Mouse (Mus musculus): Measurements from ENCODE around the gene Uggt2.
"Not testable (repeated sequence)": the region's sequence is repeated elsewhere in the genome, so short reads cannot be mapped to it uniquely, and the experiment has no call there.

The Uggt2 gene

DNA sequence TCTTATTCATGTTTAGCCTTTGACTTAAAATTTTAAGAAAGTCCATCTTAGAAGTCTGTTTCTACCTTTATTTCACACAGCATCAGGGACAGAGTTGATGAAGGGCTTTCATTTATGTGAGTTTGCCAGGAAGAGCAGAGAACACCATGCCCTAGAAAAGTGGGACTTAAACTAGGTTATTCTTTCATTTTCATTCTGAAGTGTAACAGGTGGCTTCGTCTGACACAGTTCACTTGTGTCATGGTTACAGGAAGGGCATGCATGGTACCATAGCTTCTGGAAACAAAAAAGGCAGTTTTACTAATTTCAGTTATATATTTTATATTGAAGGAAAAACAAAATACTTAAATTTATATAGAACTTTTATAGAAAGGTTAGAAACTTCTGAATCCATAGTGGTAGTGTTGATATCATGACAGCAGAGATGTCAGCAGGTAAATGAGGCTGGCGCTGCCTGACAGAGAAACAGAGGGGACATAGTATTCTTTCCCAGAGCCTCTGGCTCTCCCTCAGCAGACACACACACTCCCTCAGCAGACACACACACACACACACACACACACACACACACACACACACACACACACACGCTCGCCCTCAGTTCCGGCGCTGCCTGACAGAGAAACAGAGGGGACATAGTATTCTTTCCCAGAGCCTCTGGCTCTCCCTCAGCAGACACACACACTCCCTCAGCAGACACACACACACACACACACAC lies 117.4 kb downstream of the Uggt2 start:
- not testable (repeated sequence) for DNase-seq (ENCODE audit: low spot score in 2 of 2)

DNA sequence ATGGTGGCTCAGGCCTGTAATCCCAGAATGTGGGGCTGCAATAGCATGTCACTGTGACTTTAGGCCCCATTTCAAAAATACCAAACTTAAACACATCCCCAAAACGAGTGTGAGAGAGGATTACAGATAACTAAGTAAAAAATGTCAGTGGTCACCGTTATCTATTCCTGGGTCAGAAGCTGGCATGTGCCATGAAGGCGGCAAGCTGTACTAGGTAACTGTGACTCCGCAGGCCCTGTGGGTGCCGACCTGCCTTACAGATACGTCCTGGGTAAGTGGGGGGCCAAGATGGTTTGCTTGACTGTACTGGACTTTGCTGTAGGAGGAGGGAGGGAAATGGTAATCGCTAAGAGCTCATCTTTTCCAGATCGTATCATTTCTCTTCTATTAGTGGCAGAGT lies 118.3 kb downstream of the Uggt2 start:
- DNase-seq (ENCODE audit: low spot score in 2 of 2) = no peak

DNA sequence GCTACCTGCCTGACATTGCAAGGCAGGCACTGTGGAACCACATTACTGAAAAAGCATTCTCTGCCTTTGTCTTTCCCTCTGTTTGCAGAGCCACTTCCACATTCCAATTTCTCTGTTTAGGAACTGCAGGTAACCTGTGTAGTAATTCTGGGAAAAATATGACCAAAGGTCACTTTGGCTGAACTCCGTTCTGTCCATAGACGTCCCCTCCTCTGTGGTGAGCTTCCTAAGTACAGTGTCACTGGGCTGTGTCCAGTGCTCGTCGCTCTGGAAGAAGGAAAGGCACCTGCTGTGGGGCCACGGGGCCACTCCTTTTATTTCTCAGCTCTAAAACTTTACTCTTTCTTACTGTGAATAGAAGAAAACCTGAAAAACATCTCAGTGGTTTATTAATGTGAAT lies 118.9 kb downstream of the Uggt2 start:
- no peak for DNase-seq (ENCODE audit: low spot score in 2 of 2)

DNA sequence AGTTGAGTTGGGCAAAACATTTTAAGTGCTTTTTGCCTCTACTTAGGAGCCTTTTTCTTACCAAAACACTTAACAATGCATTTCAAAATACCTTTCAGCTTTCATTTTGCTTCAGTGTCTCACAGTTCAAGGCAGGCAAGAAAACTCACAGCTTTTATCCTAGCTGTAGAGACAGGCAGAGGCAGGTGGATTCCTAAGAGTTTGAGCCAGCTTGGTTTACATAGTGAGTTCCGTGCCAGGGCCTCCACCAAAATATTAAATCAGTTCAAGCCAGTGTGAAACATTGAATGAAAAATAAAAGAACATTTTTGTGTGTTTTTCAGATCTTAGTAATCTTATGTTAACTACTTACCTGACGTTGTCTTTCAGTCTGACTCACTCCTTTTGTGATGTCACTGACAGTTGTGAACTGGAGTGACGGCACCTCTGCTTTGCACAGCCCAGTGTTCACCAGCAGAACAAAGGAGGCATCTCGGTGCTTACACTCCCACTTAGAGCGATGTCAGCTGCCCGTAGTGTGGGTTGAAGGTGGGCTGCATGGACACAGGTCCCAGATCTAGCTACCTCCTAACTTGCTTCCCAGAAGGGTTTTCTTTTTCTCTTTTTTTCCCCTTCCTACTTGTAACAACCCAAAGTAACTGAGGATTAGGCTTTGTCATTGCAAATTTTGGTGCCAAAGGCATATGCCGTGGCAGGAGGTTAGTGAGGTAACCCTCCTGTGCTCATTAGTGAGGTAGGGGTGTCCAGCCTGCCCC lies 119.5 kb downstream of the Uggt2 start:
- no peak for DNase-seq (ENCODE audit: low spot score in 2 of 2)

DNA sequence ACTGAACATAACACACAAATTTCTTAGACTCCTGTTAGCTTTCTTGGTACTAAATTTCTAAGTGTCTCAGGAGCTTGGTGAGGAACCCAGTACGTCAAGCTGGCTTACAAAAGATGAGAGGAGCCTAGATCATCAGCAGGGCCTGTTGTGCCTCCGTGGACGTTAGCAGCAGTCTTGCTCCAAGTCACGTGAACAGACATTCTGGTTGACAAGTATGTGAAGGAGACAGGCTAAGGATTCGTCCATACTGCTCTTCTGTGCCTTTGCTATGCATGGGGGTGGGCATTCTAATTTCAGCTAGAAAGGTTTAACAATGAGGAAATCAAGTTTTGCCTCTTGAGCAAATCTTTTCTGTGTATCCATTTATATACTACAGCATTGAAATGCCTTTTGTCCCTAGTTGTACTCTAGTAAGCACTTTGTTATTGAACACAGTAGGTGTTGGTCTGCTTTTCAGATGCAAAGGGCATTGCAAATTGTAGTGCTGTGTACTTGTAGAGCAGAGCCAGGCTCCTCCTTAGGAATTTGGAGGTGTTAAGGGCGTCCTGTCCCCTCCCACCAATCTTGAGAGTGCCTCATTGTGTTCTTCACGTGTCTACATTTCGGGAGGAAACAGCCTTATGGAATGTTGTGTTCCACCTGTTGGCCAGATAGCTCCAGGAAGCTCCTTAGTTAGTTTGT lies 122.0 kb downstream of the Uggt2 start:
- no peak for DNase-seq (ENCODE audit: low spot score in 2 of 2)

DNA sequence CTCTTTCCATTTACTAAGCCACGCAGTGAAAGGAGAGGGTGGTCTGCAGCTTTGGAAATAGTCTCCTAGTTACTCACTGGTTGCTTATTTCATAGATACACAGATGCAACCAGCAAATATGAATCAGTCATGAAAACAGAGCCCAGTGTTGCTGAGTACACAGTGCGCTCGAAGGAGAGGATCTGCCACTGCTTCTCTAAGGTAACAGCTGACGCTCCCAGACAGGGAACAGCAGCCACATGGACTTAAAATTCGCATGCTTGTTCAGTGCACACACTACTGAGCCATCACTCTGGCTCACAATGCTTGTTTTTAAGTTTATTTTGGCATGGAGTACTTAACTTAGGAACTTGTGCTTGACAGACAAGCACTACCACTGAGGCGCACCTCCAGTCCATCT lies 127.0 kb downstream of the Uggt2 start:
- no peak for DNase-seq (ENCODE audit: low spot score in 2 of 2)

DNA sequence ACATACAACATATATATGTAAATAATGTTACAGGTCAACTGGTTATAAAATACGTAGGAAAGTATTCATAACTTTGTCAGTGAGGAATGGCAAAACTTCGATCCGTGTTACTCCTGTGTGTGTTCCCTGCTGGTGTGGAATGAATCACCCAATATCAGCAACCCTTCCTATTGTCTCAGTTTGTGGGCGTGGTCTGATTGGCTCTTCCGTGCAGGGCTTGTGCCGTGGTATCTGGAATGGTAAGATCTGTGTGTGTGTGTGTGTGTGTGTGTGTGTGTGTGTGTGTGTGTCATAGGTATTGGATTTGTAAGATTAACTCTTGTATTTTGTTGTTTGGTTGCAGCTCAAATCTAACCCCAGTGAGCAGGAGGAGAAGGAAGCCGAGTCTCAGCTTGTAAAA lies 131.6 kb downstream of the Uggt2 start:
- DNase-seq (ENCODE audit: low spot score in 2 of 2) = no peak

DNA sequence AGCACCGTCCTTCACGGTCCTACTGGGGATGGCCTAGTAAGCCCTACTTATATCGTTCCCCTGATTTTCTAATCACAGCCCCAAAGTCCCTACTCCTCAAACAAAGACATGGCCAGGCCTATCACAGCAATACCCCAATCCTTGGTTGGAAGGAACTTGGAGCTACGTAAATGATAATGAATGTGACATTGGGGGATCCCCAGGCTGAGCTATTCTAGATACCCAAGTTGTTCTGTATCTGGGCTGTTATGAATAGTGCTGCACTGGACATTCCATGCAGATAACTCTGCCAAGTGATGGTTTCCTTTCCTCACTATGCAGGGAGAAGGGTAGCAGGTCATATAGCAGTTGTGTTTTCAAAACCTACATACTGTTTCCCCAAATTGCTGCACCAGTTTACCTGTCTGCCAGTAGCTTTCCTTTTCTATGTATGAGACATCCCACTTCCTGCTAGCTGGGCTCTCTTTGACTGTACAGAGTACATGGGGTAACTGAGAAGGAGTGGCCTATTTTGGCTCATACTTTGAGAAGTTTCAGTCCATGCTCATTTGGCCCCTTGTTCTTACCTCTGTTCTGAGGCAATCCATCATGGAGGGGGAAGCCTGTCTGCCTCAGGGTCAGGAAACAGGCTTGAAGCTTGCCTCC lies 133.8 kb downstream of the Uggt2 start:
- DNase-seq (ENCODE audit: low spot score in 2 of 2) = no peak

DNA sequence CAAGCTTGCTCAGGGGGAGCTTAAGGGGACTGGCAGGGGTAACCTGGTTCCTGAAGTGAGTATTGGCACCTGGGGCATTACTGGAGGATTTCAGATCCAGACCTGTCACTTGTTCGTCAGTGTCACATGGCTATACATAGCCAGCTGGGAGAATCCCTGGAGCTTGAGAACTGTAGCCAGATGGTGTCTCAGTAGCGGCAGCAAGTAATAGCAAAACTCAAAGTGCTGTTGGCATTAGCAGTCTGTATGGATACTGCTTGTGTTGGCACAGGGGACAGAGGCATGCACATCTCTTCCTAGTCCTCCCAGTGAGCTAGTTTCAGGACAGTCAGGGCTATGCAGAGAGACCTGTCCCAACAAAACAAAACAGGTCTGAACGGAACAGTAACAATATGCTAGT lies 141.2 kb downstream of the Uggt2 start:
- DNase-seq (ENCODE audit: low spot score in 2 of 2) = no peak

DNA sequence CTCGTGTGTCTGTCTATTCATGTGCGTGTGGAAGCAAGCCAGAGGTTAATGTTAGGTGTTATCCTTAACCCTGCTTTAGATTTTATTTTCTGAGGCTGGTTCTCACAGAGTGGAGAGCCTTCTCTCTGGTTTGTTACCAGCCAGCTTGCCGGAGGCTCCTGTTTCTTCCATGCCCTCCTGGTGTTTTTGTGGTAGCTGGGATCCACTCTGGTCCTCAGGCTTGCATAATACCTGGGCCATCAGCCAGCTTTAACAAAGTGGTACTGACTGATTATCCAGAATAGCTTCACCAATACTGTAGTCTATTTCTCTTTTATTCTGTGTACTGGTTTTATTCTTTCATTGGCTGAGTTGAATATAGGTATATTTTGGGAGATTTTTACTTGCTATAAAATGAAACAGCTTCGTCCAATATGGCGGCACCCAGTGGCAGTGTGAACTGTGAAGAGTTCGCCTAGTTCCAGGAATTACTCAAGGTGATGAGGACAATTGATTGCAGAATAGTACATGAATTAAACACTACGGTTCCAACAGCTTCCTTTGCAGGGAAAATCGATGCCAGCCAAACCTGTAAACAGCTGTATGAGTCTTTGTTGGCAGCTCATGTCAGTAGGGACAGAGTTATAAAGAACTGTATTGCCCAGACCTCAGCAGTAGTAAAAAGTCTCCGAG lies 147.2 kb downstream of the Uggt2 start:
- DNase-seq (ENCODE audit: low spot score in 2 of 2) = peak in 1 of 2 experiments; percentile 29

DNA sequence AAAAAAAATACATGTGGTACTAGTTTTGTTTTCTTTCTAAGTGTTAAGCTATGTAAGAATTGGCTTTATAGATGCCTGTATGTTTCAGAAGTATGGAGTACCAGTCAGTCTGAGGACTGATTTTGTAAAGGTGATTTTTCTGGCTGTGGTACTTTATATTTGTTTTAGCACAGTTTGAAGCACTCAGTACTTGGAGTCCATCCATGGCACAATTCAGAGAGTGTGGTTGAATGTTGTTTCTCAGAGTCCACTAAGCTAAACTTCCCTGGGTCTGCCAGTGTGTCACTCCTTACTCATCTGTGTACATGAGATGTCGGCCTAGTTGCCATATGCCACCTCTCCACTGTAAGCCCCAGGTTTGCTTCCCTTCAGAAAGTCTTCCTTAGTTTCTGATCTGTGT lies 150.4 kb downstream of the Uggt2 start:
- DNase-seq (ENCODE audit: low spot score in 2 of 2) = no peak

DNA sequence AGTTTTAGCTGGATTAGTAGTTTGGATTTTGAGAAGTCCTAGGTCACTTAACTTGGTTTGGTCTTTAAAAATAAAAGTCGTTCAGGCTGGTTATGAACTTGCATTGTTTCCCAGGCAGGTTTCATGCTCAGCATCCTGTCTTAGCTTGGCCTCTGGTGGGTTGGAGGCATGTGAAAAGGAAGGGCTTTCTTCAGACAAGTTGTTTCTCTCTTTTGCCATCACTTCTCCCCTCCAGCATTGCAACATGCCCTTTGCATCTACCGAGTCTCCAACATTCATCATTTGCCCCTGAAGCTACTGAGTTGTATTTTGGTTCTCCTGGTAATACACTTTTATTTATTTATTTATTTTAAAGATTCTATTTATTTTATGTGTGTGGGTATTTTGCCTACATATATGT lies 154.5 kb downstream of the Uggt2 start:
- DNase-seq (ENCODE audit: low spot score in 2 of 2) = no peak

DNA sequence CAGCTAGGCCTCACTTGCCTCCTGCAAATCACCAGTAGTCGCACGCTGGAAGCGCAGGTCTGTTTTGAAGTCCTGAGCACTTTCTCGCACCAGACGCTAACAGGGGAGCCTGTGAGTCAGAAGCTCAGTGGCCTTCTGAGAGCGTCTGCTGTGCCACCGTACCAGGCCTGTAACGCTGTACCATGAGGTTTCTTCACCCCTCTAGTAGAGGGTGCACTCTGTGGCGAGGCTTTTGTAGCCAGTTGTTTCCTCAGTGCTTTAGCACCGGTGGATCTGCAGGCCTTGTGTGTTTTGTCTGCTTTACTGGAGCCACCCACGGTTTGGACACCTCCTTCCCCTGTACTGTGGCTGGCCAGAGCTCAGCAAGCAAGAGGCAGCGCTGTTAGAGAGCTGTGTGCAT lies 157.2 kb downstream of the Uggt2 start:
- DNase-seq (ENCODE audit: low spot score in 2 of 2) = no peak

DNA sequence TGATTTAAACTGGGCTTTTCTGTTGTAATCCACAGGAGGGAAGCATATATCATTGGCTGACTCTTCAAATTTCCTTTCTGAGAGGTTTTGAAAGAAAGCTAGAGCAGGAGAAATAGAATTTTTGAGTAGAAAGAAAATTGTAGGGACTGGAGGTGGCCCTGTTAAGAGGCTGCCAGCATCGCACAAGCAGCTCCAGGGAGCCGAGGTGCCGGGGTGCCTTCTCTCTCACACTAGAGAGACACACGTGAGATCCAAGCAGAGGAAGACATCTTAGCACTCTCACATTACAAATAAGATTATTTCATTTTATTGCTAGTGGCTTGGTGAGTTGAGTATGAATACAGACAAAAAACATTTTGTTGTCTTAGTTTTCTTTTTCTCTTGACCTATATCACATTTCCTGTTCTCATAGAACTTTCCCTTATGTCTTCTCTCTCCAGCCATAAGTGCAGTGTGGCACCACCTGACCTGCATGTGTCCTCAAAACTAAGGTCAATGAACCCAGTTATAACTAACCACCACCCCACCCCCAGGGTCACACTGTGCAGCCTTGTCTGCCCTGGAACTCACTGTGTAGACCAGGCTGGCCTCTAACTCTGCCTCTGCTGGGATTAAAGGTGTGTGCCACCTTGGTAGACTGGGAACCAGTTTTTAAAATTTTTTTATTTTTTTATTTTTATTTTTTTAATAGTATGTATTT lies 158.3 kb downstream of the Uggt2 start:
- DNase-seq (ENCODE audit: low spot score in 2 of 2) = no peak

DNA sequence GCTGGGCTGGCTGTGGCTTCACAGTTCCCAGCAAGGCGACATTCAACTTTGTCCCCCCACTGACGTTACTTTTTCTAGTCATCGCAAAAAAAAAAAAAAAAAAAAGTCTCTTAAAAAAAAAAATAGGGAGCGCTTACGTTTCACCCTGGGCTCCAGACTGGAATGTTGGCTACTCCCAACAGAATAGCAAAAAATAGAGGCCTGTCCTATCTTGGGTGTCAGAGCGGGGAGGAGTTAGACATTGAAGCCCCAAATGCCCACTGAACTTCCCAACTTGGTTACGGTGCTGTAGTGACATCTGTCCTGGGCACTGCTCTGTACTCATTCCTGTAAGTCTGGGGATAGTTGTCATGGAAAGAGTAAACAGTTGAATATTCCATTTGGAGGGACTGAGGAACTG lies 160.7 kb downstream of the Uggt2 start:
- DNase-seq (ENCODE audit: low spot score in 2 of 2) = no peak

DNA sequence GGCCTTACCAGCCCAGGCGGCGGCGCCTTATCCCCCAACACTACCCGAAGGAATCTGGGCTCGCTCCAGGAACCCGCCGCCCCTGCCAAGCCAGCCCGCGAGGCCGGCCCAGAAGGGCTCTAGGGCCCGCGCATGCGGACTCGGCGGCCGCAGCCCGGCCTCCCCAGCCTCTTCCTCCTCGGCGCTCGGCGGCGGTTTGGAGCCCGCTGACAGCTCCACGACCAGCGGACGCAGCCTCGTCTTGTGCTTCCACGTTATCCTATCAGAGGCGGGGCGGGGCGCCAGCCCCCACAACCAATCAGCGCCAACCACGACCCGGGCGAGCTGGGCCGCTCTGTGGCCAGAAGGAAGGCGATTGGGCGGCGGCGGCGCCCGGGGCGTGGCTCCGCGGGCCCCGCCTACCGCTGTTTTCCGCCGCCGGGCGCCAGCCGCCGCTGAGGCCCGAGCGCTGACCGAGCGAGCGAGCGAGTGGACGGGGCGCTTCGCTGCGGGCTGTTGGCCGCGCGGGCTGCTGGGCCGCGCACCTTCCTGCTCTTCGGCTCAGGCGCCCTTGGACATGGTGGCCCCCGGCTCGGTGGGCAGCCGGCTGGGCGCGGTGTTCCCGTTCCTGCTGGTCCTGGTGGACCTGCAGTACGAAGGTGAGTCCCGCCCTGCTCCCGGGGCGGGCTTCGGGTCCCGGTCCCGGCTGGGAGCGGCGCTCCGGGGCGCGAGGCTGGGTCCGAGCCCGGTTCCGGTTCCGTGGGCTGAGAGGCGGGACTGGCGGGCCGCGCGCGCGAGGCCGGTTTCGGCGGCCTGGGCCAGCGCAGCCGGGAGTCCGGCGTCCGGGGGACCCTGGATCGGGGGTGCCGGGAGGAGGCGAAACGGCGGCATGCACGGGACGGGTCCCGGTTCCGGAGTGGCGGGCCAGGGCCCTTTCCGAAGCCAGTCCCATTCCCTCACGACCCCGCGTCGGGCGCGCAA lies 161.4 kb downstream of the Uggt2 start, which contains the start of gene Dnajc3:
Gene Dnajc3, plus strand, starts transcription at position 444 of the 960 bp plus-strand sequence.
- peak; percentile 99 to 100 for DNase-seq (ENCODE audit: low spot score in 2 of 2)

DNA sequence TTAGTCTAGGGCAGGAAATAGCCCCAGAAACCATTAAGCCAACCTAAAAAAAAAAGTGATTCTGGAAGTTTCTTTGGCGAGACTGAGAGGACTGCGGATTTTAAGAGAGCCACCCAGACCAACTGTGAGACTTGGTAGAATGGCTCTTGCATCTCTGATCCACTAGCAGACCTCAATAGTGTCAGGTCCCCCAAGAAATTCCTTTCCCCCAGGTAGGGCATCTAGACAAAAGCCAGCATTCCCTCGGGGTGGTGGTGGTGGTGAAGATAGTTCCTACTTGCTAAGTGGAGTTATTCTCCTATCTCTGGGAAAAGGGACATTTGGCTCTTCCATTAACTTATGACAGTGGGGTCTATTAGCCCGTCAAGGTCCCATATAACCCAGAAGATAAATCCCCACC lies 162.3 kb downstream of the Uggt2 start:
- no peak for DNase-seq (ENCODE audit: low spot score in 2 of 2)

DNA sequence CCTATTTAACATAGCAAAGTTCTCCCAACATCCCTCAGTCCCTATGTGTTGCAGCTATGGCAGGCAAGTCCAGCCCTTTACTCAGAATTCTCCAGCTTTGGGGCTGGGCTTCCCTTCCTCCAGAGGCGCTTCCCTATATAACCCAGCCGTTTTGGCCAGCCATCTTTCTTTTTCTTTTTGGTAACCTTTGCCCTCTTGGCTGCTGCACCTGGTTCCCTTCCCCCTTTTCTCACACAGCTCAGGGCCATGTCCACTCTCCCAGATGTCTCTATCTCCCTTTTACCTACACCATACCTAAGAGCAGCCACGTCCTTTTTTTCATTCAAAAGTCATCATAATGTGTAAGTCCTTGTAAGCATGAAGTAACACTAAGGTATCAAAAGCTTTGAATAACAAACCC lies 163.0 kb downstream of the Uggt2 start:
- DNase-seq (ENCODE audit: low spot score in 2 of 2) = no peak
